Mouse (Mus musculus) MEL (cell line): ENCODE data around the gene Arhgap4. TPM values are rescaled to one million over a fixed set of nuclear protein-coding genes. Genes with fewer than 3 reads are reported as not detected.
A peak's percentile ranks its signal among the peaks of the same experiment; 100 is the strongest.

Experiments used
- DNase-seq: peaks from one replicate; pipeline ENCODE4 v3.0.0; 2011; ENCODE audit warnings: low read depth, low spot score
- H3K27ac ChIP-seq: 2 replicates; pipeline ENCODE4 v1.5.1; 2012; ENCODE audit warnings: low read depth, mild to moderate bottlenecking, control low read depth, low read length, moderate library complexity; ENCODE audit not compliant: control insufficient read depth
- H3K27me3 ChIP-seq, 2 experiments: fragments of 150-350 bp in 1 of 2; sonication (generic) in 1 of 2; 2 replicates each; pipeline ENCODE4 v1.6.1; 2012; ENCODE audit warnings: low read length in 2 of 2, mild to moderate bottlenecking in 2 of 2, improper control_type of control experiment in 1 of 2, moderate library complexity in 1 of 2; ENCODE audit not compliant: insufficient read depth in 2 of 2, control insufficient read depth in 1 of 2
- H3K36me3 ChIP-seq, 2 experiments: 2 replicates each; pipeline ENCODE4 v1.6.1; 2012 to 2014; ENCODE audit warnings: low read length in 2 of 2, improper control_type of control experiment in 1 of 2, inconsistent platforms in 1 of 2, mild to moderate bottlenecking in 1 of 2; ENCODE audit not compliant: insufficient read depth in 2 of 2, control insufficient read depth in 1 of 2
- H3K4me1 ChIP-seq, 2 experiments: fragments of 150-350 bp in 1 of 2; sonication (generic) in 1 of 2; 2 replicates each; pipeline ENCODE4 v1.6.1; 2012; ENCODE audit warnings: low read length in 2 of 2, improper control_type of control experiment in 1 of 2, mild to moderate bottlenecking in 1 of 2; ENCODE audit not compliant: insufficient read depth in 2 of 2, control insufficient read depth in 1 of 2
- H3K4me3 ChIP-seq, 2 experiments: fragments of 150-350 bp in 1 of 2; sonication (generic) in 1 of 2; 2 replicates each; pipeline ENCODE4 v1.5.1; 2012; ENCODE audit warnings: low read depth in 2 of 2, low read length in 2 of 2, mild to moderate bottlenecking in 2 of 2, moderate library complexity in 2 of 2, control low read depth in 1 of 2, improper control_type of control experiment in 1 of 2; ENCODE audit not compliant: control insufficient read depth in 1 of 2, insufficient read depth in 1 of 2
- H3K79me2 ChIP-seq: 2 replicates; pipeline ENCODE4 v1.6.1; 2012; ENCODE audit warnings: mild to moderate bottlenecking, low read length, moderate library complexity; ENCODE audit not compliant: control insufficient read depth, poor library complexity, insufficient read depth
- H3K9ac ChIP-seq: 2 replicates; pipeline ENCODE4 v1.6.1; 2012; ENCODE audit warnings: low read depth, mild to moderate bottlenecking, control low read depth, low read length, moderate library complexity; ENCODE audit not compliant: control insufficient read depth, poor library complexity, severe bottlenecking
- H3K9me3 ChIP-seq: fragments of 150-350 bp; sonication (generic); replicated peaks from 2 replicates; pipeline ENCODE4 v1.6.1; 2012; ENCODE audit warnings: mild to moderate bottlenecking, low read length, improper control_type of control experiment, moderate library complexity; ENCODE audit not compliant: insufficient read depth
- BHLHE40 ChIP-seq: IDR thresholded peaks from 2 replicates; pipeline ENCODE4 v1.6.1; 2012; ENCODE audit warnings: low read depth, mild to moderate bottlenecking, inconsistent platforms, low read length, improper control_type of control experiment, borderline replicate concordance
- CHD1 ChIP-seq: IDR thresholded peaks from 2 replicates; pipeline ENCODE4 v1.6.1; 2012; ENCODE audit warnings: low read depth, mild to moderate bottlenecking, inconsistent platforms, low read length, improper control_type of control experiment
- CHD2 ChIP-seq: IDR thresholded peaks from 2 replicates; pipeline ENCODE4 v1.6.1; 2011; ENCODE audit warnings: low read length, improper control_type of control experiment
- CTCF ChIP-seq, 3 experiments: IDR thresholded peaks in 2 of 3; conservative IDR thresholded peaks in 1 of 3; 2 replicates each; pipeline ENCODE4 v1.5.1; 2011 to 2012; ENCODE audit warnings: low read length in 3 of 3, low read depth in 2 of 3, mild to moderate bottlenecking in 2 of 3, improper control_type of control experiment in 1 of 3, inconsistent platforms in 1 of 3, mixed read lengths in 1 of 3, moderate library complexity in 1 of 3; ENCODE audit not compliant: control insufficient read depth in 1 of 3, insufficient read depth in 1 of 3, poor library complexity in 1 of 3, severe bottlenecking in 1 of 3
- E2F4 ChIP-seq: IDR thresholded peaks from 2 replicates; pipeline ENCODE4 v1.6.1; 2011; ENCODE audit warnings: low read depth, low read length, improper control_type of control experiment, borderline replicate concordance
- ELF1 ChIP-seq: IDR thresholded peaks from 2 replicates; pipeline ENCODE4 v1.6.1; 2014; ENCODE audit warnings: low read depth, mild to moderate bottlenecking, inconsistent platforms, low read length, improper control_type of control experiment, moderate library complexity
- EP300 ChIP-seq, 2 experiments: IDR thresholded peaks; 2 replicates each; pipeline ENCODE4 v1.6.1; 2011; ENCODE audit warnings: improper control_type of control experiment in 2 of 2, low read length in 2 of 2, low read depth in 1 of 2, mild to moderate bottlenecking in 1 of 2
- ETS1 ChIP-seq: IDR thresholded peaks from 2 replicates; pipeline ENCODE4 v1.6.1; 2012; ENCODE audit warnings: low read depth, mild to moderate bottlenecking, inconsistent platforms, low read length, improper control_type of control experiment, moderate library complexity
- GABPA ChIP-seq: IDR thresholded peaks from 2 replicates; pipeline ENCODE4 v1.6.1; 2012; ENCODE audit warnings: low read depth, mild to moderate bottlenecking, inconsistent platforms, low read length, improper control_type of control experiment, moderate library complexity
- GATA1 ChIP-seq: IDR thresholded peaks from 2 replicates; pipeline ENCODE4 v1.6.1; 2011; ENCODE audit warnings: low read depth, low read length, improper control_type of control experiment
- HCFC1 ChIP-seq: IDR thresholded peaks from 2 replicates; pipeline ENCODE4 v1.6.1; 2012; ENCODE audit warnings: low read depth, mild to moderate bottlenecking, inconsistent platforms, low read length, improper control_type of control experiment, moderate library complexity
- JUND ChIP-seq: IDR thresholded peaks from 2 replicates; pipeline ENCODE4 v1.6.1; 2011; ENCODE audit warnings: low read depth, mild to moderate bottlenecking, improper control_type of control experiment, low read length
- KAT2A ChIP-seq: conservative IDR thresholded peaks from 2 replicates; pipeline ENCODE4 v1.6.1; 2012; ENCODE audit warnings: low read depth, low read length, improper control_type of control experiment, inconsistent platforms
- MAFK ChIP-seq: IDR thresholded peaks from 2 replicates; pipeline ENCODE4 v1.6.1; 2011; ENCODE audit warnings: low read depth, mild to moderate bottlenecking, low read length, improper control_type of control experiment, borderline replicate concordance
- MAX ChIP-seq: IDR thresholded peaks from 2 replicates; pipeline ENCODE4 v1.6.1; 2011; ENCODE audit warnings: low read length, improper control_type of control experiment
- MAZ ChIP-seq: IDR thresholded peaks from 2 replicates; pipeline ENCODE4 v1.6.1; 2012; ENCODE audit warnings: low read depth, mild to moderate bottlenecking, inconsistent platforms, low read length, improper control_type of control experiment
- MEF2A ChIP-seq: IDR thresholded peaks from 2 replicates; pipeline ENCODE4 v1.6.1; 2014; ENCODE audit warnings: low read depth, mild to moderate bottlenecking, inconsistent platforms, low read length, improper control_type of control experiment; ENCODE audit not compliant: poor library complexity, insufficient replicate concordance, severe bottlenecking; ENCODE audit errors: extremely low read depth
- MXI1 ChIP-seq: IDR thresholded peaks from 2 replicates; pipeline ENCODE4 v1.6.1; 2011; ENCODE audit warnings: mild to moderate bottlenecking, low read depth, low read length, improper control_type of control experiment
- MYB ChIP-seq: IDR thresholded peaks from 2 replicates; pipeline ENCODE4 v1.6.1; 2011; ENCODE audit warnings: mild to moderate bottlenecking, low read depth, low read length, improper control_type of control experiment
- MYC ChIP-seq: IDR thresholded peaks from 2 replicates; pipeline ENCODE4 v1.6.1; 2011; ENCODE audit warnings: low read depth, mild to moderate bottlenecking, low read length, improper control_type of control experiment, moderate library complexity
- NRF1 ChIP-seq: IDR thresholded peaks from 2 replicates; pipeline ENCODE4 v1.6.1; 2014; ENCODE audit warnings: low read depth, mild to moderate bottlenecking, inconsistent platforms, low read length, improper control_type of control experiment, moderate library complexity; ENCODE audit not compliant: poor library complexity, insufficient read depth, severe bottlenecking
- POLR2A ChIP-seq, 2 experiments: IDR thresholded peaks; 2 replicates each; pipeline ENCODE4 v1.6.1; 2011 to 2012; ENCODE audit warnings: low read length in 2 of 2, mild to moderate bottlenecking in 2 of 2, control low read depth in 1 of 2, improper control_type of control experiment in 1 of 2, low read depth in 1 of 2, moderate library complexity in 1 of 2; ENCODE audit not compliant: control insufficient read depth in 1 of 2, insufficient read depth in 1 of 2, poor library complexity in 1 of 2
- POLR2AphosphoS2 ChIP-seq: IDR thresholded peaks from 2 replicates; pipeline ENCODE4 v1.6.1; 2011; ENCODE audit warnings: low read length, improper control_type of control experiment
- POLR2AphosphoS5 ChIP-seq: IDR thresholded peaks from 2 replicates; pipeline ENCODE4 v1.6.1; 2012; ENCODE audit warnings: low read depth, borderline replicate concordance, mild to moderate bottlenecking, inconsistent platforms, low read length, moderate library complexity, mixed read lengths
- RAD21 ChIP-seq: IDR thresholded peaks from 2 replicates; pipeline ENCODE4 v1.6.1; 2011; ENCODE audit warnings: mild to moderate bottlenecking, low read depth, low read length, improper control_type of control experiment
- RCOR1 ChIP-seq: IDR thresholded peaks from 2 replicates; pipeline ENCODE4 v1.6.1; 2012; ENCODE audit warnings: low read depth, mild to moderate bottlenecking, inconsistent platforms, low read length, improper control_type of control experiment
- SIN3A ChIP-seq: IDR thresholded peaks from 2 replicates; pipeline ENCODE4 v1.6.1; 2012; ENCODE audit warnings: low read length, improper control_type of control experiment, inconsistent platforms
- SMC3 ChIP-seq: IDR thresholded peaks from 2 replicates; pipeline ENCODE4 v1.6.1; 2011; ENCODE audit warnings: low read depth, low read length, improper control_type of control experiment
- TAL1 ChIP-seq: IDR thresholded peaks from 2 replicates; pipeline ENCODE4 v1.6.1; 2012; ENCODE audit warnings: mild to moderate bottlenecking, inconsistent platforms, low read length, moderate library complexity, mixed read lengths
- TBP ChIP-seq: IDR thresholded peaks from 2 replicates; pipeline ENCODE4 v1.8.0; 2011; ENCODE audit warnings: low read depth, low read length, improper control_type of control experiment
- TCF12 ChIP-seq: IDR thresholded peaks from 2 replicates; pipeline ENCODE4 v1.6.1; 2014; ENCODE audit warnings: low read depth, mild to moderate bottlenecking, inconsistent platforms, low read length, improper control_type of control experiment, moderate library complexity
- UBTF ChIP-seq: IDR thresholded peaks from 2 replicates; pipeline ENCODE4 v1.6.1; 2012; ENCODE audit warnings: low read depth, mild to moderate bottlenecking, inconsistent platforms, low read length, improper control_type of control experiment, moderate library complexity, borderline replicate concordance; ENCODE audit not compliant: insufficient read depth
- USF1 ChIP-seq: IDR thresholded peaks from 2 replicates; pipeline ENCODE4 v1.6.1; 2014; ENCODE audit warnings: low read depth, mild to moderate bottlenecking, inconsistent platforms, low read length, improper control_type of control experiment, moderate library complexity
- USF2 ChIP-seq, 2 experiments: IDR thresholded peaks; 2 replicates each; pipeline ENCODE4 v1.6.1; 2011 to 2012; ENCODE audit warnings: improper control_type of control experiment in 2 of 2, low read length in 2 of 2, borderline replicate concordance in 1 of 2, inconsistent platforms in 1 of 2, low read depth in 1 of 2, mild to moderate bottlenecking in 1 of 2; ENCODE audit not compliant: insufficient read depth in 1 of 2
- ZC3H11A ChIP-seq: IDR thresholded peaks from 2 replicates; pipeline ENCODE4 v1.6.1; 2012; ENCODE audit warnings: low read depth, mild to moderate bottlenecking, inconsistent platforms, low read length, improper control_type of control experiment
- ZKSCAN1 ChIP-seq: IDR thresholded peaks from 2 replicates; pipeline ENCODE4 v1.6.1; 2012; ENCODE audit warnings: low read depth, mild to moderate bottlenecking, inconsistent platforms, low read length, improper control_type of control experiment, moderate library complexity
- ZMIZ1 ChIP-seq: IDR thresholded peaks from 2 replicates; pipeline ENCODE4 v1.6.1; 2012; ENCODE audit warnings: low read depth, mild to moderate bottlenecking, inconsistent platforms, low read length, improper control_type of control experiment, moderate library complexity
- ZNF384 ChIP-seq: IDR thresholded peaks from 2 replicates; pipeline ENCODE4 v1.6.1; 2012; ENCODE audit warnings: low read depth, mild to moderate bottlenecking, inconsistent platforms, low read length, improper control_type of control experiment
- polyA plus RNA-seq, 2 experiments: library from polyadenylated mRNA; stranded (reverse) in 1 of 2; unstranded in 1 of 2; fragments of >175 nt in 1 of 2; fragments of >200 nt in 1 of 2; gene quantifications; 2 replicates each; pipeline versions ENCODE4 v1.2.1 to v1.2.4; 2012; ENCODE audit warnings: low replicate concordance in 2 of 2, low read depth in 1 of 2; ENCODE audit not compliant: insufficient read length in 2 of 2, insufficient read depth in 1 of 2, missing spikeins in 1 of 2
- total RNA-seq: library from RNA; depleted of rRNA; stranded (reverse); fragments of 300-350 nt; gene quantifications from 2 replicates; pipeline ENCODE4 v1.2.3, GENCODE M21; 2012

Arhgap4 gene
- total and polyA plus RNA-seq, 3 experiments: 10.3 to 24.5 TPM; not detected in 1

- TF ChIP-seq GATA1 (peak; percentile 30; the same call in 1 of the 2 replicates), ZMIZ1 (no peak), CHD1 (no peak), USF1 (no peak), ZNF384 (no peak), GABPA (no peak), POLR2AphosphoS5 (no peak), HCFC1 (no peak), TCF12 (0 out of 2 replicates have a peak, but pooled peaks have one; percentile 25), MYC (no peak), ELF1 (peak; percentile 26; the same call in 1 of the 2 replicates), ZKSCAN1 (no peak), MEF2A (no peak), MAX (no peak), E2F4 (no peak), ZC3H11A (no peak), BHLHE40 (no peak), POLR2AphosphoS2 (no peak), SIN3A (no peak), TBP (no peak), JUND (no peak), MAFK (no peak), UBTF (no peak), NRF1 (no peak), MAZ (peak; percentile 23; the same call in 1 of the 2 replicates), SMC3 (no peak), ETS1 (peak; percentile 30; the same call in 1 of the 2 replicates), CHD2 (no peak), CTCF (IDR thresholded peaks at IDR 0.05 in 2 of 3, conservative IDR thresholded peaks at IDR 0.05 in 1 of 3; ENCODE audit: control insufficient read depth in 1 of 3, insufficient read depth in 1 of 3, low read depth in 2 of 3, low read length in 3 of 3, poor library complexity in 1 of 3, severe bottlenecking in 1 of 3) (no peak), USF2 (IDR thresholded peaks at IDR 0.05; ENCODE audit: borderline replicate concordance in 1 of 2, insufficient read depth in 1 of 2, low read depth in 1 of 2, low read length in 2 of 2) (no peak), MXI1 (no peak), RAD21 (no peak), POLR2A (IDR thresholded peaks at IDR 0.05; ENCODE audit: control insufficient read depth in 1 of 2, insufficient read depth in 1 of 2, low read depth in 1 of 2, low read length in 2 of 2, poor library complexity in 1 of 2) (no peak), TAL1 (no peak), RCOR1 (peak; percentile 45; the same call in 1 of the 2 replicates), KAT2A (no peak), EP300 (IDR thresholded peaks at IDR 0.05; ENCODE audit: low read depth in 1 of 2, low read length in 2 of 2) (peak; percentile 26 to 59; a peak in 3 of 4 replicates), MYB (no peak)
- TF ChIP-seq, all 39 proteins: peak for 7
- peaks cover 4 to 24% of the 10 kb centered on the region in 2 experiments; a peak in 3 of 4 replicates for H3K4me1 ChIP-seq
Observed at GRCm38 (mm10) chrX:73877014-73877413, 44.7 kb downstream of the Arhgap4 start.

More at GRCm38 (mm10) chrX:73877014-73877413, 44.7 kb downstream of the Arhgap4 start:
- Histone ChIP-seq H3K36me3 (peaks cover 0 to 2% of the 10 kb centered on the region in 2 experiments; a peak in 1 of 4 replicates), H3K27ac (no peak overlapping the region), H3K9ac (no peak overlapping the region), H3K27me3 (no peaks in the 10 kb centered on the region), H3K4me3 (no peak overlapping the region), H3K9me3 (no peaks in the 10 kb centered on the region), H3K79me2 (no peaks in the 10 kb centered on the region)
- DNase-seq: peak; percentile 67
